Mouse (Mus musculus) liver, postnatal 0 days (tissue): ENCODE results near the gene Cmtm8.

Experiments
- CTCF ChIP-seq: sonication (generic); IDR thresholded peaks from 2 replicates; pipeline ENCODE4 v1.5.1; 2016; ENCODE audit warnings: antibody characterized with exemption, low read depth
- EP300 ChIP-seq: IDR thresholded peaks from 2 replicates; pipeline ENCODE4 v1.6.1; 2016; ENCODE audit warnings: antibody characterized with exemption, low read depth, mild to moderate bottlenecking

- no peak for TF ChIP-seq CTCF
- TF ChIP-seq EP300, result no peak
These were observed 73.7 kb downstream of the Cmtm8 start for GRCm38 (mm10) chr9:114770224-114770623.
